Mouse (Mus musculus) right cerebral cortex, postnatal 10 days (tissue): ENCODE measurements around the gene Clic3.

Experiments
- DNase-seq, 2 experiments: peaks; one replicate each; pipeline ENCODE4 v3.0.0; 2021; ENCODE audit warnings: low spot score in 2 of 2

The Clic3 gene

DNA sequence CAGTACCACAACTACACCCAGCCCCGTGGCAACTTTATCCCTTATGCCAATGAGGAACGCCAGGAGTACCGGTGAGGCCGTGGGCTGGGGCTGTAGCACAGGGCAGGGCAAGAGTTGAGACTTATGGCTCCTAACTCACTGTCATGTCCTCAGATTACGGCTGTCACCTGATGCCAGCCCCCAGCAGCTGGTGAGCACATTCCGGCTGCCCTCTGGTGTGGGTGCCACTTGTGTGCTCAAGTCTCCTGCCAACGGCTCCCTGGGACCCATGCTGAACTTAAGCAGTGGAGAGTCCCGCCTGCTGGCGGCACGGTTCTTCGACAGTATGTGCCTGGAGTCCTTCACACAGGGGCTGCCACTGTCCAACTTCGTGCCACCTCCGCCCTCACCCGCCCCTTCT, 14.0 kb upstream of the Clic3 start:
- no peak for DNase-seq

DNA sequence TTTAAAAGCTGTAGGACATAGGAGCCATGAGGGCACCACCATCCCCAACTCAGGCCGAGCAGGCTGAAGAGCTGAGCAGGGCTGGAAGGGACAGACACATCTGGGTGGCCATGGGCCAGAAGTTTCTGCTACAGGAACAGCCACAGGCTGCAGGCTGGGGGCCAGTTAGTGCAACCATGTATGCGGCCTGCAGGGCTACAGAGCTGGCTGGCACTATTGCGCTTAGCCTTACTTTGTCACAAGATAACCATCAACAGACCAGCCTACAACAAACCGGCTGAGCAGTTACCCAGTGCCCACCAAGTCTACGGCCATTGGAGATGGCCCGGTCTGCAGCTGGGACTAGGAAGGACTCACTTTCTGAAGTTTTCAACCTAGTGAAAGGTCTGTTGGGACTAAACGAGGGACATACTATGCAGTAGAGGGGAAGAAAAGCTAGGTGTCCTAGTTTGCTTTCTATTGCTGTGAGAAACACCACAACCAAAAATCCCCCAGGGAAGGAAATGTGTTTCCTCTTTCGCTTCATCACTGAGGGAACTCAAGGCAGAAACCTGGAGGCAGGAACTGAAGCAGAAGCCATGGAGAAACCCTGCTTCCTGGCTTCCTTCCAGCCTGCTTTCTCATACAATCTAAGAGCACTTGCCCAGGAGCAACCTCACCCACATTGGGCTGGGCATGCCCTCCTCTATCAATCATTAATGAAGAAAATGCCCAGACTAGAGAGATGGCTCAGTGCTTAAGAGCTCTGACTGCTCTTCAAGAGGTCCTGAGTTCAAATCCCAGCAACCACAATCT, 5.6 kb upstream of the Clic3 start:
- no peak for DNase-seq

DNA sequence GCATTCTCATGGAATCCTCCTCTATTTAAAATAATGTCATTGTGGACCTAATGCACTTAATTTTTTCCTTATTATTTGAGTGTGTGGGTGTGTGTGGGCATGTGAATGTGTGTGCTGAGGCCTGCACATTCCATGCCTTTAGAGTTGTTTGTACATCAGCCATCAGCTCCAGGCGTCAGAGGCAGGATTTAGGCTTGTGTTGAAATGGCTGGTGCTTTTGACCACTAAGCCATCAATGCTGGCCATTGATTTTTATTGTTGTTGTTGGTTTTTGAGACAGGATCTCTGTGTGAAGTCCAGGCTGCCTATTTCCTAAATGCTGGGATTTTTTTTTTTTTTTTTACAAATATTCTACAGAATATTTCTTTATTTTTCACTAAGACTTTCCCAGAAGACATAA, 3.7 kb upstream of the Clic3 start:
- DNase-seq: no peak

DNA sequence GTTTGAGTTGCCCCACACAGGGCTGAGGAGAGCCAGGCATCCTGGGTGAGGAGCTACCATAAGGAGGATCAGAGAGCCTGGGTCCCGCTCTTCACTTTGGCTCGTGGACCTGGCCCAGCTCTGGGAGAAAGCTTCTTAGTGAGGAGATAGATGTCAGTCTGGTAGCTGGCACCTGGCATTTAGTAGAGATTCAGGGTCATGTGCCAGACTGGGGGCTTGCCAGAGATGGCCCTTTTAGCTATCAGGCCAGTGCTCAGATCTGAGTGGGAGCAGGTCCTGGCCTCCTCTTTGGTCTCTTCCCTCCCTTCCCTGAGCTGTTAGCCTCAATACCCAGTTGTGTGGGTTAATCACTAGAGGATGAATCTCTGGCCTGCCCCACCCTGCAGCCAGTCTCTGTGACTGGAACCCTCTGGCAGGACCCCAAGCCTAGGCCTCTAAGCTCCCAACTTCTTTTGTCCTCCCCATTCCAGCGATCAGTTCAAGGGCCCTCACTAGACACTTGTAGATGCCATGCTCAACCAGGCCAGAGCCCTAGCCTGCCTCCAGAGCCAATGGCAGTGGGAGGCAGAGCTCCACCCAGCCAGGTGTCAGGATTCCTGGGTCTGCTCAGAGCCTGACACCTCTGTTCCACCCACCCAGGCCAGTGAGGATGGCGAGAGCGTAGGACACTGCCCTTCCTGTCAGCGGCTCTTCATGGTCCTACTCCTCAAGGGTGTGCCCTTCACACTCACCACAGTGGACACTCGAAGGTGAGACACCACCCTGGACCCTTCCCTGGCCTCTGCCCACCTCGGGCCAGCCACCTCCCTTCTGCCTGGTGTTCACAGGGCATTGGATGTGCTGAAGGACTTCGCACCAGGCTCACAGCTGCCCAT, 621 bp downstream of the Clic3 start:
- peak in 1 of 2 experiments; percentile 33 for DNase-seq

DNA sequence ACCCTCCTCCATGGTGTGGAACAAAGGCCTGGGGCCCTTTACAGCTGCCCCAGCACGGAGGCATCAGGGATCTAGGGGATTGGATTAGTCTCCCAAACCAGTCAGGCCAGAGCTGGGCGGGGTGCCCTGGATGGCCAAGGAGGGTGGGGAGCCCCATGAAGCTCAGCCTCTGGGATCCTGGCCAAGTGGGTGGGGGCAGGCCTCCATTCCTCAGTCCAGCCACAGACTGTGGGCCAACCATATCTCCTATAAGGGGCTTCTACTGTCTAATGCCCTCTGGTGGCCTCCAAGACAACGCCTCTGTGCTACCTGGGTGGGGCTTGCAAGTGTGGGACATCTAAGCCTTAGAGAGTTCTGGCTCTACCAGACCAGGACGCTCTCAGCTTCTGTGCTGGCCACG, 2.3 kb downstream of the Clic3 start:
- peak in 1 of 2 experiments; percentile 46 for DNase-seq

DNA sequence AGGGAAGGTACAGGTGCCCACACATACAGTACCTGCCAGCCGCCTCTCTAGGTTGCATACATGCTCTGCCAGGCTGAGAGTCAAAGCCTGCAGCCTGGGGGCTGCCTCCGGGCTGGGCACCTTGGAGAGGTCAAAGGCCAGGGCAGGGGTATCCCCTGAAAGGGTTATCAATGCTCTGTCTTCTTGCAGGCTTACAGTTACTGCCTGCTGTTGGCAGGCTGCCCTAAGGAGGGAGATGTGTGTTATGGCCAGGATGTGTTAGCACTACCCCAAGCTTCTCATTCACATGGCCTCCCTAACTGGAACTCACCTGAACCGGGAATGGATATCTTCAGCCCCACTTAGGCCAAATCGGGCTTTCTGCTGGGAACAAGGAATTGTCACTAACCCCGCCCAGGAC, 3.5 kb downstream of the Clic3 start:
- peak; percentile 61 to 67 for DNase-seq

DNA sequence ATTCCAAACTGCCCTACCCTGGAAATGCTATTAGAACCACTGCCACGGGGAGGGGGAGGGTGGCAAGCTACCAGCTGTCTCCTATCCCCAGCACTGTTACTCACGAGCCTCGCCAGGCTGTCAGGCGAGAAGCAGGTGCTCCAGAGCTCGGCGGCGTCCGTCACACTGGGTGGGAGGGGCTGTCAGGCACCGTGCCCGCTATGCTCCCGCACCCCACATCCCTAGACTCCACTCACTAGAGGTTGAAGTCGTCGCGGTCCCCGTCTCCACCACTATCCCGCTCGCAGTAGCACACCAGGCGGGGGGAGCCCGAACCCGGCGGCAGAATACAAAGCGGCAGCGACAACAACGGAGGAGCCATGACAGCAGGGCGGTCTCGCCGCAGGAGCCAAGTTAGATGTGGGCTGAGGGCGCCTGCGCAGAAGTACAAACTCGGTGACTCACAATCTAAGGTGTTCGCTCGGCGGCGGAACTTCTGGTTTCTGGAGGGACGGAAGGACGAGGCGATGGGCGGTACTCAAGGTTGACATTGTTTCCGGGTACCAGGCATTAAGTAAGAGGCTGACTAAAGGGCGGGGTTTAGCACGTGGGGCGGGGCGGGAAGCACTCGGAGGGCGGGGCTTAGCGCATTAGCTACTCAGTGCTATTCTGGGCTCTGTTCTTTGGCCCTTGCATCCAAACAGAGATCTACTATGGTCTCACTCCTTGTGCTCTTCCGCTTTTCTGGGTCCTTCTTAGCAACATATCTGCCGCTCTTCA, 4.1 kb downstream of the Clic3 start, which contains the start of gene Paxx:
Gene Paxx, minus strand, starts transcription at position 544 of the 759 bp plus-strand sequence.
- DNase-seq: peak; percentile 96 to 97

DNA sequence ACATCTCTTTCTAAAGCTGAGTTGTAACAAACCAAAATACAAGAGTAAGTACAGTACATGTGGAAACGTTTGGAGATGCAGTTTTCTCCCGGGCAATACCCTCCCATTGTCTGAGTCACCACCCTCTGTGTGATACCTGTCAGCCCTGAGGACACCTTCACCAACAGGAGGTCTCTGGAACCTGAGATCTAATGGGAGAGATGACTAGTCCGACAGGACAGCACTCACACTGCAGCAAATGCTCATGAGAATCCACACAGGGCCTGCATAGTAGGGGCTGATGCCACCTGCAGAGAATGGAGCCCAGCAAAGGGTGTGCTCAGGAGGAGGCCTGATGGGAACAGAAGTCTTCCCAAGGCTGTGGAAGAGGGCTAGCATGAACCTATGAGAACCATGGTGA, 4.8 kb downstream of the Clic3 start:
- peak in 1 of 2 experiments; percentile 28 for DNase-seq

DNA sequence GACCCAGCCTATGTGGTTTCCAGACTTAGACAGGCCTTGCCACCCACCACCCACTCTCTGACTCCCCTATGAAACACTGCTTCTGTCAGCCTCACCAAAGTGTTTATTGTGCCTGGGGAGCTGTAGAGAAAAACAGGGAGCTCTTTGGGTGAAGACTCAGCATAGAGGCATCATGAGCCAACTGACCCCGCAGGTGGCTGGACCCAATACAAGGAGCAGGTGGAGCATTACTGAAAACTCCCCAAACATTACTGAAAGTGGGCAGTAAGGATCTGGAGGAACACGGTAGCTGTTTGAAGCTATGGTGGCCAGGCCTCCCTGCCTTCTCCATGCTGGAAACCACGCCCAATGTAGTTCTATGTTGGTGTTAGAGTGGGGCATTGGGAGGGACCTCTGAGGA, 7.0 kb downstream of the Clic3 start:
- no peak for DNase-seq

DNA sequence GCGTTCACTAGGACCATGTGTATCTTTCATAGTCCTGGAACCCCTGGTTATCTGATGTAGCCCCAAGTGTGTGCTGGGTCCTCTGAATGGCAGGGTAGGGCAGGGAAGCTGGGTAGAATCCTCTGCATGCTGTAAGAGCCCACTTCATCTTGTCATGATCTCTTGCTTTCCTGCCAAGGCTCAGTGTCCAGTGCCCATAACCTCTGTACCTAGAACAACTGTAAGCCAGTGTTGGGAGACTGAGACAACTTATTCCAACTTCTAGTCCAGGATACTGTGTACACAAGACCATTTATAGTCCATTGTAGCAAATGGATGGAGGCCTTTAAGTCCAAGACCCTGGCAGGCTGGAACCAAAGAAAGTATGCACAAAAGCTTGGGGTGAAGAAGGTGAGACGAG, 8.6 kb downstream of the Clic3 start:
- no peak for DNase-seq

DNA sequence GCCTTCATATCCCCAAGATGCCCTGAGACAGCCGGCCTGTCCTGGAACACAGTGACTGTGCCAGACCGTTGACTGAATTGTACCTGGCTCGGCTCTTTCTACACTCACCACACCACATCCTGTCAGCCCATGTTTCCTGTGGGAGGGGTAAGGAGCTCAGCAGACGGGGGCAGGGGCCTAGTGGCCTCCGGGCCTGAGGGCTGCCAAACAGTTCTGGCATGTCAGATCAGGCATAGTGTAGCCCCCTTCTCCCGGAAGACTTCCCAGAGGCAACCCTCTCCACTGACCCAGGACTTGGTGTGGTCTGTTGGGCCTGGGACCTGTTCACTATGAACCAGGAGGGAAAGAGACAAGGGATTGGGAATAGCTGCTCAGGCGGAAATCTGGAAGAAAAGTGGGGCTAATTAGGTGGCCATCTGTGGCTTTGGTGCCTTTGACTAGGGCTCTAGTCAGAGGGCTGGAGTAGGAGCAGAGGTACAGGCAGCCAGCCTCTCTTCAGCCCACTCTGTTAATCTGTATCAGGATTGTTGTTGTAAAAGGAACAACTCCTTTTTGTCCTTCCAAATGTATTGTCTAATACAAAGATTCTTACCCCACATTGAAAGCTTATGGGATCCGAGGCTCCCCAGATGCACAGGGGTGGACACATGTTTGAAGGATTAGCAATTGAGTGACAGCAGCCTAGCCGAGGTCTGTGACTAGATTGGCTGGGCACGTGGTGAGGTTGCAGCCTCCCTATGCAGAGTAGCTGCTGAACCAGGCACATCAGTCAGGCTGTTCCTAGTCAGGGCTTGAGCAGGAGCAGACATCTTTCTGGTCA, 9.4 kb downstream of the Clic3 start:
- no peak for DNase-seq

DNA sequence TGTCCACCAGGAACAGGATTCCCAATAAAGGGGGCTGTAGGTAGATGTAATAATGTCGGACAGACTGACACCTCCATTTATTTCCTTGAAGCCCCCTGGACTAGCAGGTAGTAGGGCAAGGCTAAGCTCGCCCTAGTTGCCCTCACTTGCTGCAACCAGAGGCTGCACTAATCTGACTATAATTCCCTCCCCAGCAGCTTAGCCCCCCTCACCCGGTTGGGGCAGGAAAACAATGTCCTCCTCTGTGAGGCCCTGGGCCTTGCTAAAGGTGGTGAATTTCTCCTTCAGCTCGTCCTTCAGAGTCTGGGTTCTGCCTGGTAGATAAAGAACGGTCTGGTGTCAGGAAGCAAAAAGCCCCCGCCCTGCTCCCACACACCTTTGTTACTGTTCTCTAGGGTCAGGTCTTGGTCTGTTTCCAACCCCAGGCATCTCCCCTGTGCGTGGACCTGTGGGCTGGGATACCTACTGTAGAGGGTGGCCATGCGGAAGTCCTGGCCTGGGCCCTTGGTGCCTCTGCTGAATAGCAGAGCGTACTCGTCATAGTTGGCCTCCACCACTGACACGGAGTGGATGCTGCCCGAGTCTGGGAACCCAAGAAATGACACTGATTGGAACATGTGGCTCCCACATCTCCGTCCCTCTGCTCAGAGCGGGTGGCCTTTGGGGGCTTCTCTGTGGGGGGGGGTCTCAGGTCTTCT, 11.1 kb downstream of the Clic3 start:
- DNase-seq: no peak

DNA sequence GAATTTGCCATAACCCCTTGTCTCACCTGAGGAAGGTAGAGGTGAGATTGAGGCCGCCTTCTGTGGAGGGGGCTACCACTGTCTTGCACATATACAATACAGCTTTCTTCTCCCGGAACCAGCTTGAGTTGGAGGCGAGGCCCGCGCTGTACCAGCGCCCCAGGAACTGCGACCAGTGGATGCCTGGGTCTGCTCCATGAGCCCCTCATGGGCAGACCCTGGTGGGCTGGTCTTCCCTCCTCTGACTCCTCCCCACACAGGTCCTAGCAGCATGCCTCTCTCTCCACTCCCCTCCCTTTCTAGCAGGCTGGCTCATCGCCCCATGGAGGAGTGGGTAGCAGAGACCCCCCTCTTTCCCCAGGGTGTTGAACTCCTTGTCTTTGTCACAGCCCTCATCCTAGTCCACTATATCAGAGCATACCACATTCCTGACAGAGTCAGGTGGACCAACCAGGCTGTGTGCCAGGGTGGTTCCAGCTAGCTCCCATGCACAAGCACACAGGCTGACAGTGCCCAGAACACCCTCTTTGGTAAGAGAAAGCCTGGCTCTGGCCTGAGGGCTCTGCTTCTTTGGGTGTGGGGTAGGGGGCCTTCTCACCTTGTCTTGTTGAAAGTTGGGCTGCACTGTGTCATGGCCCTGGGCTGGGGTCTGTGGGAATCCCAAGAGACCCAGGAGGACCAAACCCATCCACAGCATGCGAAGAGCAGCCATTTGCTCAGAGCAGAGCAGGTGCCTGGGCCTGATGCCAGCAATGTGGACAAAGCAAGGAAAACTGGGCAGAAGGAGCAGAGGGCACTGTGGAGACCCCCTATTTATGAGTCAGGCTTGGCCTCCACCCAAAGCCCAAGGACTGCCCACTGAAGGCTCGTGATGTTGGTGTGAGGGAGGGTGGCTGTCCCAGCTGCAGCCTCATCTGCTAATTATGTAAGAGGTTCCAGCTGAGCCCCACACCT, 12.6 kb downstream of the Clic3 start:
- DNase-seq: peak; percentile 61 to 62

DNA sequence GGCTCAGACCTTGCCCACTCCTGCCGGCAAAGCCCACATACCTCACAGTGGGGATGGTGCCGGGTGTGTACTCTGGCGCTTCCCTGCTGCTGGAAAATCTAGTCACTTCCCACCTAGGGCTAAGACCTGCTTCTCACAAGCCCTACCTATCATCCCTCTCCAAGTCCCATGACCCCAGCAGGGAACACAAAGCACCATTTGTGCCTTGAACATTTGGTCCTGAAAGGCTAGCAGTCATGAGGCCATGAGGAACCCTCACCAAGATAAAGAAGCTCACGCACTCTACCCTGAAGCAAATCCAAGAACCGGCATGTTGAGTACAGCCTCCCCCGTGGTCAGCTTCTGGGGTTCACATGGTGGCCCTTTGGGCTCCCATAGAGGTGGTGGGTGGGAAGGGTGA, 13.3 kb downstream of the Clic3 start, which contains the start of gene Ptgds:
Gene Ptgds, minus strand, starts transcription at position 78 of the 400 bp plus-strand sequence.
- no peak for DNase-seq

DNA sequence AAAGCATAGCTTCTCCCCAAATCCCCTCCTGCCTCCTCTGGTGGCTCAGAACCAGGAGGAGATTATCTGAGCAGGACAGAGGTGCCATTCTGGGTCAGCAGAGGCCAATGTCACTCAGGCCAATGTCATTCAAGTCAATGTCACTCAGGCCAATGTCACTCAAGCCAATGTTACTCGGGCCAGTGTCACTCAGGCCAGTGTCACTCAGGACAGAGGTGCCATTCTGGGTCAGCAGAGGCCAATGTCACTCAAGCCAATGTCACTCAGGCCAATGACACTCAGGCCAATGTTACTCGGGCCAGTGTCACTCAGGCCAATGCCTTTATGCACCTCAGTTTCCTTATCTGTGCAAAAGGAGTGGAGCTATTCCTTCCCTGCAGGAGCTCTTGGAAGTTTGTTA, 15.9 kb downstream of the Clic3 start:
- DNase-seq: no peak

DNA sequence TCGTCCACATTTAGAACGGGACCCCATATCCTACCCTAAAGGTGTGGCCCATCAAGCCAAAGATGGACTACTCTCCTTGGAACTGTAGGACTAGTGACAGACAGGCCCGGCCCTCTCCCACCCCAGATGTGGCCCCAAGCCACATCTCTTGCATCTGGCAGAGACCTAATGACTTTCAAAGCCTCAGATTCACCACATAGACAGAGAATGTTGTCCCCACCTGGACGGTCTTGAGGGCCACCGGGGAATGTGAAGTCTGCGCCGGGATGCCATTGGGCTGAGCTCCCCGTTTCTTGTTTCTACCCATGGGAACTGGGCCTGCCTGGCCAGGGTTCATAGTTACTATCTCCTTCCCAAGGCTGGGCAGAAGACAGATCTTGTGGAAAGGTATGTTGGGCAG, 20.9 kb downstream of the Clic3 start:
- no peak for DNase-seq

DNA sequence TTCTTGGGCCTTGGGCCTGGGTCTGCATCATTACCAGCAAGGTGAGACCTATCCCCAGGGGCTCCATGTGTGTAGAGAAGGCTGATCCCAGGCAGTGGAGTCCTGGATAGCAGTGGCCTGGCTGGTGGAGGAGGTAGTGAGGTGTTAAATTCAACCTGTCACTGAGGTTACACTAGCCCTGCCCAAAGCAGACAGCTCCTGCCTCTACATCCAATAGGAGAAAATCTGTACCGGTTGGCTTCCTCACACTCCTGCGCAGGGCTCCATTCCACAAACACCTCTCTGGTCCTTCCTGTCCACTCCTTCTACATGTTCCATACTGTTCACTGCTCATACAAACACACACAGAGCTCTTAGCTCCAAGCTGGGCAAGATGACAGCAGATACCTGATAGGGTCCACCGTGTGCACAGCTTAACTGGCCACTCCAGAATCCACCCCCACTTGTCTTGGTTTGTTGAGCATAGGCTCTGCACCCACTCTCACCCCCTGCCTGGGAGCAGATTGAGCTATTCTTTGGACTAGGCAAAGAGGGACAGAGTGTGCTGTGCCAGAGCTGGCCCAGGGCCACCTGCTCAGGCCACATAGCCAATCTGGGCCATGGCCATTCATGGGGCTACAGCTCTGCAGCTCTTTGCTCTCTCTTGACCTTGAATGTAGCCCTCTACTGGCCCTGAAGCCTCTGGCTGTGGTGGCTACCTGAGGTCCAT, 21.5 kb downstream of the Clic3 start:
- DNase-seq: peak; percentile 63 to 68

DNA sequence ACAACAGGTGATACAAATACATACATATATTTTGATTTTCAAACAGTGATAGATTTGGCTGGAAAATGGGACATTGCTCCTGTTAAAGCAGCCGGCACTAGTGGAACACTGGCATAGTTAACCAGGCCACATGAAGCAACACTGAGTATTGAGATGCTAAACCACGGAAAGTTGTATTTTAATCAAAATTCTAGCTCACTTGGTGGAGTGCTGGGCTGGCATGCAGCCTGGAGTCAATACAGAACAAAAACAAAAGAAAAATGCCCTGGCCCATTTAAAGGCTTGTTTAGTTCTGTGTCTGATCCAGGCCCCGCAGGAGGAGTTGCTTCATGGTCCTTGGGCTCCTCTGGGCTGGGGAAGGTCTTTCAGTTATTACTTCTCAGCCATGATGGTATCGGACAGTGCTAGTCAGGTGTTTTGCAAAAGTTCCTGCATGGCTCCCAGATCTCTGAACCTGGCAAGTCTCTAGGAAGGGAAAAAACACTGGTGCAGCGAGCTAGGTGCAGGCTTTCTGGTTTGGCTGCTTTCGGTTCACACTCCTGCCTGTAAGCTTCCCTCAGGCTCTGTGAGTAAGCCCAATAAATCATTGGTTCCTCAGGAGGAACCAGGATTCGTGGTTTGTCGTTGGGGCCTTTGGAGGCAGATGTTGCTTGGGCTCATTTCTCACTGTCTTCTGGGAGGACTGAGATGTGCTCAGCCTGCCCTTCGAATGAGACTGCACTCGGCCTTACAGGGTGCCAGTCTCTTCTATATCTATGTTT, 23.1 kb downstream of the Clic3 start:
- peak in 1 of 2 experiments; percentile 34 for DNase-seq
